Mouse (Mus musculus) erythroblast, embryonic 14.5 days (primary cell): ENCODE results near the gene Pheta1.

Experiments
- GATA1 ChIP-seq: IDR thresholded peaks from 2 replicates; pipeline ENCODE4 v1.6.1; 2012; ENCODE audit warnings: low read length, inconsistent platforms, mixed read lengths
- TAL1 ChIP-seq: IDR thresholded peaks from 3 replicates; pipeline ENCODE4 v1.6.1; 2012; ENCODE audit warnings: low read length, inconsistent platforms, mixed read lengths

DNA sequence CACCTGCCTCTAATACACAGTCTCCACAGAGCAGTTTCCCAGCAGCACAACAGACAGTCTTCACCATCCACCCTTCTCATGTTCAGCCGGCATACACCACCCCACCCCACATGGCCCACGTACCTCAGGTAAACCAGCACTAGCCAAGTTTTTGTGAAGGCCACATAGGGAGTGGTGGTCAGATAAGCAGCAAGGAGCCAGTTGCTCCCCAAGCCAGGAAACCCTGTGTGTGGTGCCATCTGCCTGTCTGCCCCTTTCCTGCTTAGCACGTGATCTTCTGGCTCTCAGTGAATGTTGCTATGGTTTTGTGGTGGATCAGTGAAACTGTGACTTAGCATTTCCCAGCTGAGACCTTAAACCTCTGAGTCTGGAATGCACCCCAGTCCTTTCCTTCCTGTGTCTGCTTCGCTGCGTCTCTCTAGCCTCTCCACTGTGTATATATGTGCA, 37.3 kb upstream of the Pheta1 start:
- TF ChIP-seq GATA1 = no peak
- no peak for TF ChIP-seq TAL1
